Mouse (Mus musculus): ENCODE measurements around the gene Cacnb1.

Cacnb1 gene

GRCm38 (mm10) chr11:98016824-98017223, 6.0 kb downstream of the Cacnb1 start:
- in situ Hi-C loops (cut with MboI, MseI) = no loop called here

GRCm38 (mm10) chr11:98016177-98016576, 6.7 kb downstream of the Cacnb1 start:
- in situ Hi-C loops (cut with MboI, MseI) = no loop called here

- in situ Hi-C loops (cut with MboI, MseI) = no loop called here
These were observed 10.0 kb downstream of the Cacnb1 start for GRCm38 (mm10) chr11:98012831-98013230.

- in situ Hi-C loops (cut with MboI, MseI) = no loop called here
These were observed 11.1 kb downstream of the Cacnb1 start for GRCm38 (mm10) chr11:98011716-98012115.

- in situ Hi-C loops (cut with MboI, MseI) = no loop called here
These were observed 14.7 kb downstream of the Cacnb1 start for GRCm38 (mm10) chr11:98008087-98008486.

GRCm38 (mm10) chr11:98005686-98006085, 17.1 kb downstream of the Cacnb1 start:
- in situ Hi-C loops (cut with MboI, MseI) = no loop called here

GRCm38 (mm10) chr11:98005076-98005475, 17.8 kb downstream of the Cacnb1 start:
- in situ Hi-C loops (cut with MboI, MseI) = no loop called here

- in situ Hi-C loops (cut with MboI, MseI) = no loop called here
These were observed 18.7 kb downstream of the Cacnb1 start for GRCm38 (mm10) chr11:98004161-98004560.

- in situ Hi-C loops (cut with MboI, MseI) = no loop called here
These were observed 19.6 kb downstream of the Cacnb1 start for GRCm38 (mm10) chr11:98003171-98003671.

GRCm38 (mm10) chr11:98002627-98003026, 20.2 kb downstream of the Cacnb1 start:
- in situ Hi-C loops (cut with MboI, MseI) = no loop called here

- in situ Hi-C loops (cut with MboI, MseI) = no loop called here
These were observed 20.8 kb downstream of the Cacnb1 start for GRCm38 (mm10) chr11:98001986-98002385.

- in situ Hi-C loops (cut with MboI, MseI) = no loop called here
These were observed 21.4 kb downstream of the Cacnb1 start for GRCm38 (mm10) chr11:98001351-98001824.

- in situ Hi-C loops (cut with MboI, MseI) = no loop called here
These were observed 22.3 kb downstream of the Cacnb1 start for GRCm38 (mm10) chr11:98000378-98001140.

- in situ Hi-C loops (cut with MboI, MseI) = no loop called here
These were observed 23.1 kb downstream of the Cacnb1 start for GRCm38 (mm10) chr11:97999748-98000147.

GRCm38 (mm10) chr11:97998898-97999608, 23.8 kb downstream of the Cacnb1 start:
- in situ Hi-C loops (cut with MboI, MseI) = no loop called here

- in situ Hi-C loops (cut with MboI, MseI) = no loop called here
These were observed 24.6 kb downstream of the Cacnb1 start for GRCm38 (mm10) chr11:97998074-97998793.

- in situ Hi-C loops (cut with MboI, MseI) = no loop called here
These were observed 25.4 kb downstream of the Cacnb1 start for GRCm38 (mm10) chr11:97997387-97997960.

- in situ Hi-C loops (cut with MboI, MseI) = no loop called here
These were observed 26.1 kb downstream of the Cacnb1 start for GRCm38 (mm10) chr11:97996691-97997090.

- in situ Hi-C loops (cut with MboI, MseI) = no loop called here
These were observed 27.1 kb downstream of the Cacnb1 start, which contains the start of gene Arl5c for GRCm38 (mm10) chr11:97995564-97996288. Gene Arl5c (minus strand): TSS chr11:97996181.

- in situ Hi-C loops (cut with MboI, MseI) = no loop called here
These were observed 28.2 kb downstream of the Cacnb1 start for GRCm38 (mm10) chr11:97994539-97995100.
